ENCODE assay signal across 8 mouse cellular contexts in the genomic region with DNA sequence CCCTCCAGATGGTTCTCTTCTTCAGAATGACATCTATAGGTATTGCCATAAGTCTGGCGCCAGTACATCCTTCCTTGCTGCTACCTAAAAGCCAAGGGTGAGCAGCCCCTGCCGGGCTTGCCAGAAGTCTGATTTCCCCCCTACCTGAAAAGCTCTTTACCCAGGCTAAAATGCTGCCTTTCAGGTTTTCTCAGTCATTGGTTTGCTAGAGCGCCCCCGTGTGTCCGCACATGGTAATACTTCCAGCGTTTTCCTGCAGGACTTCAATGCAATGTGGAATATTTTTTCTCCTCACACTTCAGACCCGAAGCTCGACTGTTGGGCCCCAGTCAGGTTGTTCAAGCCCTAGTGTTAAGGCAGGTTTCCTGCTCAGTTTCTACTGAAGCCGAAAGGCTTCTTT. TPM values are rescaled to one million over a fixed set of nuclear protein-coding genes. Genes with fewer than 3 reads are reported as not detected.
DNase-seq lines count a peak whose midpoint lies in the region; ATAC-seq and TF ChIP-seq lines count a peak whose summit lies in the region.
"Had no signal": no experiment of that assay in that cellular context is flagged by ENCODE, and none has a peak within 500 bp of the region (broad histone marks: within the 10 kb centered on the region; RNA-seq: fewer than 3 reads in every experiment).

No protein-coding gene starts in this region.

- WGBS in midbrain, embryonic 10.5 days = 24% methylated on average over 9 of the region's 9 CpGs
- 27% methylated on average over 9 of the region's 9 CpGs for WGBS in midbrain, embryonic 15.5 days
- 15% methylated on average over 9 of the region's 9 CpGs for WGBS in lung, embryonic 14.5 days
- 20% methylated on average over 9 of the region's 9 CpGs for WGBS in small intestine, adult 2 months

- ATAC-seq in midbrain, embryonic 15.5 days (replicated peaks) = no peak
- no peak for ATAC-seq in lung, embryonic 14.5 days (ENCODE audit: insufficient read depth)

- no peaks in the 10 kb centered on the region for H3K9me3 ChIP-seq in midbrain, embryonic 10.5 days (replicated peaks)
- H3K9me3 ChIP-seq in midbrain, embryonic 15.5 days = no peaks in the 10 kb centered on the region
- no peaks in the 10 kb centered on the region for H3K9me3 ChIP-seq in lung, embryonic 14.5 days (ENCODE audit: low read depth, low read length)

- no peak overlapping the region for H3K4me2 ChIP-seq in midbrain, embryonic 15.5 days
- H3K4me2 ChIP-seq in lung, embryonic 14.5 days = no peak overlapping the region

- H3K4me1 ChIP-seq in midbrain, embryonic 10.5 days = no peaks in the 10 kb centered on the region
- H3K4me1 ChIP-seq in midbrain, embryonic 15.5 days = no peaks in the 10 kb centered on the region
- no peaks in the 10 kb centered on the region for H3K4me1 ChIP-seq in lung, embryonic 14.5 days (ENCODE audit: insufficient read depth)
- peaks cover 2% of the 10 kb centered on the region; the same call in 1 of the 2 replicates for H3K4me1 ChIP-seq in small intestine, adult 2 months (ENCODE audit: control insufficient read depth, insufficient read depth, insufficient read length, low read length)

- no peak overlapping the region for H3K9ac ChIP-seq in midbrain, embryonic 15.5 days
- no peak overlapping the region for H3K9ac ChIP-seq in lung, embryonic 14.5 days

- H3K36me3 ChIP-seq in midbrain, embryonic 10.5 days = no peaks in the 10 kb centered on the region
- H3K36me3 ChIP-seq in midbrain, embryonic 15.5 days (replicated peaks) = no peaks in the 10 kb centered on the region
- H3K36me3 ChIP-seq in lung, embryonic 14.5 days (ENCODE audit: insufficient read depth) = no peaks in the 10 kb centered on the region
- H3K36me3 ChIP-seq in small intestine, adult 2 months (ENCODE audit: control insufficient read depth, insufficient read depth, low read length) = no peaks in the 10 kb centered on the region

- TF ChIP-seq CTCF in lung, embryonic 14.5 days (IDR thresholded peaks at IDR 0.05; ENCODE audit: low read depth) = peak; percentile 66
- peak; percentile 59; the same call in 1 of the 2 replicates for TF ChIP-seq CTCF in small intestine, adult 2 months (IDR thresholded peaks at IDR 0.05; ENCODE audit: extremely low read depth, insufficient read length, insufficient replicate concordance, low read depth, low read length)

- peak; percentile 50 for DNase-seq in midbrain, embryonic 10.5 days (ENCODE audit: low spot score)
- DNase-seq in adrenal gland, postnatal 10 days = peak; percentile 71
- DNase-seq in cerebellum, postnatal 4 days (ENCODE audit: low spot score in 2 of 2) = peak; percentile 42 to 69
- DNase-seq in kidney, postnatal 14 days = peak; percentile 45
- DNase-seq in lung, embryonic 14.5 days = peak; percentile 75

- H3K27ac ChIP-seq in midbrain, embryonic 10.5 days (replicated peaks) = no peak overlapping the region
- no peak overlapping the region for H3K27ac ChIP-seq in midbrain, embryonic 15.5 days
- H3K27ac ChIP-seq in lung, embryonic 14.5 days (ENCODE audit: low read depth) = no peak overlapping the region
- no peak overlapping the region for H3K27ac ChIP-seq in small intestine, adult 2 months (ENCODE audit: insufficient read depth, low read depth, low read length)
- H3K27ac ChIP-seq: macrophage had no signal

- TF ChIP-seq POLR2A in small intestine, adult 2 months (IDR thresholded peaks at IDR 0.05; ENCODE audit: low read depth, low read length) = no peak

- peaks cover 35% of the 10 kb centered on the region for H3K27me3 ChIP-seq in midbrain, embryonic 10.5 days (ENCODE audit: low read depth, poor library complexity, severe bottlenecking)
- H3K27me3 ChIP-seq in midbrain, embryonic 15.5 days (replicated peaks) = peaks cover 4% of the 10 kb centered on the region
- H3K27me3 ChIP-seq in lung, embryonic 14.5 days (ENCODE audit: insufficient read depth, low read length) = peaks cover 12% of the 10 kb centered on the region
- H3K27me3 ChIP-seq in small intestine, adult 2 months (ENCODE audit: control insufficient read depth, insufficient read depth, low read length) = no peaks in the 10 kb centered on the region; the same call in 1 of the 2 replicates

- no peak overlapping the region for H3K4me3 ChIP-seq in midbrain, embryonic 10.5 days
- no peak overlapping the region for H3K4me3 ChIP-seq in midbrain, embryonic 15.5 days
- H3K4me3 ChIP-seq in lung, embryonic 14.5 days (ENCODE audit: low read depth, low read length) = no peak overlapping the region
- no peak overlapping the region for H3K4me3 ChIP-seq in small intestine, adult 2 months (ENCODE audit: low read depth, low read length)

RNA-seq across cellular contexts. Expression of a gene that starts 5.9 kb away (rescaled TPM):
- not detected in 2 replicates for polyA plus RNA-seq in midbrain, embryonic 10.5 days (2016; fragmentation: Nextera tagmentation; extraction: Ambion mirVana)
- not detected in 2 replicates for polyA plus RNA-seq in midbrain, embryonic 15.5 days (2015; fragmentation: Nextera tagmentation; extraction: Ambion mirVana)
- total RNA-seq in adrenal gland, postnatal 10 days (2021) = under 1 TPM; 0.27 to 0.30 TPM
- 0.18 TPM in 1 of 2 replicates, not detected in the other for polyA plus RNA-seq in lung, embryonic 14.5 days (2014; fragmentation: Nextera tagmentation; extraction: Ambion mirVana)
- polyA plus RNA-seq in small intestine, adult 2 months (2012; rRNA removed) = 0.08 and 0.60 TPM in 2 replicates
- polyA plus RNA-seq: macrophage had no signal

RNA-seq across cellular contexts. Expression of a gene that starts 42.5 kb away (rescaled TPM):
- polyA plus RNA-seq in midbrain, embryonic 10.5 days (2016; fragmentation: Nextera tagmentation; extraction: Ambion mirVana) = 366 and 467 TPM in 2 replicates
- 228 and 240 TPM in 2 replicates for polyA plus RNA-seq in midbrain, embryonic 15.5 days (2015; fragmentation: Nextera tagmentation; extraction: Ambion mirVana)
- 100 to 1,000 TPM; 694 to 724 TPM for total RNA-seq in adrenal gland, postnatal 10 days (2021)
- 600 and 683 TPM in 2 replicates for polyA plus RNA-seq in lung, embryonic 14.5 days (2014; fragmentation: Nextera tagmentation; extraction: Ambion mirVana)
- polyA plus RNA-seq in small intestine, adult 2 months (2012; rRNA removed) = 2.5 and 4.4 TPM in 2 replicates

RNA-seq across cellular contexts. Expression of a gene that starts 51.1 kb away (rescaled TPM):
- 32.3 and 39.8 TPM in 2 replicates for polyA plus RNA-seq in midbrain, embryonic 10.5 days (2016; fragmentation: Nextera tagmentation; extraction: Ambion mirVana)
- 76.1 and 77.6 TPM in 2 replicates for polyA plus RNA-seq in midbrain, embryonic 15.5 days (2015; fragmentation: Nextera tagmentation; extraction: Ambion mirVana)
- total RNA-seq in adrenal gland, postnatal 10 days (2021) = 10 to 100 TPM; 15.8 to 22.4 TPM
- 18.6 and 19.7 TPM in 2 replicates for polyA plus RNA-seq in lung, embryonic 14.5 days (2014; fragmentation: Nextera tagmentation; extraction: Ambion mirVana)
- 3.8 and 4.0 TPM in 2 replicates for polyA plus RNA-seq in small intestine, adult 2 months (2012; rRNA removed)

Comparison
In these comparisons a context has a peak if more than half of its experiments do, and no peak if none do; other contexts are left out.
1. RNA of a gene that starts 42.5 kb away (polyA plus RNA-seq): 600 to 683 TPM in lung, embryonic 14.5 days, 366 to 467 TPM in midbrain, embryonic 10.5 days and 228 to 240 TPM in midbrain, embryonic 15.5 days; 2.5 to 4.4 TPM in small intestine, adult 2 months; every median in the first group is over 10 times any median in the second.
2. Peak in every context shown above with its lines, with median percentiles within 50 percentile points of each other: DNase-seq.